Mouse (Mus musculus) embryonic facial prominence, embryonic 11.5 days (tissue): ENCODE results near the gene Fhdc1. TPM values are rescaled to one million over a fixed set of nuclear protein-coding genes. Genes with fewer than 3 reads are reported as not detected.

Source experiments
- ATAC-seq: fragments of 200-750 bp; cut with Nextera tagmentation; replicated peaks from 2 replicates; pipeline ENCODE4 v1.8.0; 2017; ENCODE audit warnings: low read depth; ENCODE audit not compliant: insufficient number of reproducible peaks, low FRiP score, low TSS enrichment
- DNase-seq: peaks from one replicate; pipeline ENCODE4 v3.0.0-alpha.2; 2015; ENCODE audit warnings: low spot score
- H3K27ac ChIP-seq: fragments of 300-500 bp; sonication (generic); replicated peaks from 2 replicates; pipeline ENCODE4 v1.5.1; 2014; ENCODE audit warnings: mild to moderate bottlenecking, low read depth, low read length, control low read depth
- H3K27me3 ChIP-seq: fragments of 300-500 bp; sonication (generic); 2 replicates; pipeline ENCODE4 v1.6.1; 2014; ENCODE audit warnings: mild to moderate bottlenecking, low read length, moderate library complexity, mixed read lengths; ENCODE audit not compliant: control insufficient read depth, insufficient read depth
- H3K36me3 ChIP-seq: fragments of 300-500 bp; sonication (generic); replicated peaks from 2 replicates; pipeline ENCODE4 v1.6.1; 2014; ENCODE audit warnings: low read depth, mild to moderate bottlenecking, low read length, moderate library complexity, mixed read lengths; ENCODE audit not compliant: control insufficient read depth, insufficient read depth
- H3K4me1 ChIP-seq: fragments of 300-500 bp; sonication (generic); 2 replicates; pipeline ENCODE4 v1.6.1; 2014; ENCODE audit warnings: low read length, mixed read lengths; ENCODE audit not compliant: control insufficient read depth, insufficient read depth
- H3K4me2 ChIP-seq: fragments of 300-500 bp; sonication (generic); 2 replicates; pipeline ENCODE4 v1.6.1; 2014; ENCODE audit warnings: low read depth, mild to moderate bottlenecking, control low read depth, low read length, moderate library complexity
- H3K4me3 ChIP-seq: fragments of 300-500 bp; sonication (generic); 2 replicates; pipeline ENCODE4 v1.5.1; 2014; ENCODE audit warnings: low read depth, low read length, control low read depth
- H3K9ac ChIP-seq: fragments of 300-500 bp; sonication (generic); replicated peaks from 2 replicates; pipeline ENCODE4 v1.6.1; 2014; ENCODE audit warnings: mild to moderate bottlenecking, control low read depth, low read length
- H3K9me3 ChIP-seq: fragments of 300-500 bp; sonication (generic); replicated peaks from 2 replicates; pipeline ENCODE4 v1.6.1; 2016; ENCODE audit warnings: mild to moderate bottlenecking, low read length, inconsistent platforms, mixed read lengths; ENCODE audit not compliant: control insufficient read depth
- WGBS: fragments of 180-500 bp; shearing (Covaris S2); extraction: QIAGEN DNeasy Blood & Tissue Kit; methylation state at CpG from one replicate; pipeline ENCODE4 v1.1.7; 2014; 5-methylcytosine and 5-hydroxymethylcytosine counted together
- polyA plus RNA-seq: library from polyadenylated mRNA; unstranded; fragments of >200 nt; fragmentation: Nextera tagmentation; extraction: Ambion mirVana; gene quantifications from 2 replicates; pipeline ENCODE4 v1.2.1, GENCODE M21; 2014

The Fhdc1 gene
- polyA plus RNA-seq, 1 experiment from 2014 or later: 1.8 TPM

GRCm38 (mm10) chr3:84481104-84481503 is 875 bp upstream of the Fhdc1 start:
- no peaks in the 10 kb centered on the region for H3K9me3 ChIP-seq
- H3K27me3 ChIP-seq: peaks cover 26% of the 10 kb centered on the region
- ATAC-seq (no peak), DNase-seq (peak; percentile 63)
- peak overlapping the region; percentile 99 for H3K4me2 ChIP-seq
- H3K36me3 ChIP-seq: no peaks in the 10 kb centered on the region
- H3K4me3 ChIP-seq: peak overlapping the region; percentile 62; the same call in 1 of the 2 replicates
- H3K4me1 ChIP-seq: peaks cover 3% of the 10 kb centered on the region; the same call in 1 of the 2 replicates
- no peak overlapping the region for H3K27ac ChIP-seq
- H3K9ac ChIP-seq: no peak overlapping the region
- WGBS: 3% methylated on average over 11 of the region's 11 CpGs

GRCm38 (mm10) chr3:84479293-84480005 is 780 bp downstream of the Fhdc1 start:
- no peak overlapping the region for H3K27ac ChIP-seq
- peaks cover 3% of the 10 kb centered on the region; the same call in 1 of the 2 replicates for H3K4me1 ChIP-seq
- WGBS: under 1% methylated on average over 61 of the region's 61 CpGs
- H3K4me3 ChIP-seq: peak overlapping the region; percentile 62
- DNase-seq (peak; percentile 60), ATAC-seq (peak; percentile 50)
- peaks cover 26% of the 10 kb centered on the region for H3K27me3 ChIP-seq
- peak overlapping the region; percentile 99 for H3K4me2 ChIP-seq
- no peaks in the 10 kb centered on the region for H3K9me3 ChIP-seq
- no peaks in the 10 kb centered on the region for H3K36me3 ChIP-seq
- H3K9ac ChIP-seq: peak overlapping the region; percentile 58

- Histone ChIP-seq H3K4me1 (peaks cover 3% of the 10 kb centered on the region; the same call in 1 of the 2 replicates), H3K9me3 (no peaks in the 10 kb centered on the region), H3K4me2 (peak overlapping the region; percentile 99), H3K27me3 (peaks cover 26% of the 10 kb centered on the region), H3K36me3 (no peaks in the 10 kb centered on the region), H3K4me3 (peak overlapping the region; percentile 62), H3K27ac (no peak overlapping the region), H3K9ac (peak overlapping the region; percentile 58)
- DNase-seq: no peak
- WGBS: 2% methylated on average over 12 of the region's 12 CpGs
- no peak for ATAC-seq
Observed at GRCm38 (mm10) chr3:84478896-84479292, 1.3 kb downstream of the Fhdc1 start.

- no peaks in the 10 kb centered on the region for H3K9me3 ChIP-seq
- peaks cover 3% of the 10 kb centered on the region; the same call in 1 of the 2 replicates for H3K4me1 ChIP-seq
- ATAC-seq (no peak), DNase-seq (no peak)
- WGBS: 5% methylated on average over 7 of the region's 7 CpGs
- H3K27me3 ChIP-seq: peaks cover 26% of the 10 kb centered on the region
- H3K27ac ChIP-seq: no peak overlapping the region
- H3K36me3 ChIP-seq: no peaks in the 10 kb centered on the region
- no peak overlapping the region for H3K9ac ChIP-seq
- H3K4me3 ChIP-seq: no peak overlapping the region
- H3K4me2 ChIP-seq: no peak overlapping the region
Observed at GRCm38 (mm10) chr3:84478195-84478594, 2.0 kb downstream of the Fhdc1 start.

GRCm38 (mm10) chr3:84477498-84477897 is 2.7 kb downstream of the Fhdc1 start:
- 91% methylated on average over 1 of the region's 1 CpGs for WGBS
- peaks cover 26% of the 10 kb centered on the region for H3K27me3 ChIP-seq
- no peak overlapping the region for H3K9ac ChIP-seq
- DNase-seq (no peak), ATAC-seq (no peak)
- no peaks in the 10 kb centered on the region for H3K9me3 ChIP-seq
- no peaks in the 10 kb centered on the region for H3K36me3 ChIP-seq
- H3K4me2 ChIP-seq: no peak overlapping the region
- no peak overlapping the region for H3K4me3 ChIP-seq
- H3K27ac ChIP-seq: no peak overlapping the region
- peaks cover 3% of the 10 kb centered on the region; the same call in 1 of the 2 replicates for H3K4me1 ChIP-seq

- no peak overlapping the region for H3K27ac ChIP-seq
- DNase-seq: no peak
- H3K4me2 ChIP-seq: no peak overlapping the region
- peaks cover 20% of the 10 kb centered on the region for H3K27me3 ChIP-seq
- H3K4me1 ChIP-seq: peaks cover 3% of the 10 kb centered on the region; the same call in 1 of the 2 replicates
- H3K36me3 ChIP-seq: no peaks in the 10 kb centered on the region
- no peak for ATAC-seq
- WGBS: 82% methylated on average over 12 of the region's 12 CpGs
- no peak overlapping the region for H3K4me3 ChIP-seq
- no peaks in the 10 kb centered on the region for H3K9me3 ChIP-seq
- no peak overlapping the region for H3K9ac ChIP-seq
Observed at GRCm38 (mm10) chr3:84474981-84475775, 5.1 kb downstream of the Fhdc1 start.

GRCm38 (mm10) chr3:84474398-84474797 is 5.8 kb downstream of the Fhdc1 start:
- WGBS: 83% methylated on average over 6 of the region's 6 CpGs
- Histone ChIP-seq H3K4me1 (no peaks in the 10 kb centered on the region; the same call in 1 of the 2 replicates), H3K4me2 (no peak overlapping the region), H3K36me3 (no peaks in the 10 kb centered on the region), H3K27me3 (peaks cover 18% of the 10 kb centered on the region), H3K27ac (no peak overlapping the region), H3K9me3 (no peaks in the 10 kb centered on the region), H3K4me3 (no peak overlapping the region), H3K9ac (no peak overlapping the region)
- no peak for ATAC-seq
- DNase-seq: no peak

GRCm38 (mm10) chr3:84472955-84473354 is 7.3 kb downstream of the Fhdc1 start:
- Histone ChIP-seq H3K27ac (no peak overlapping the region), H3K36me3 (no peaks in the 10 kb centered on the region), H3K9ac (no peak overlapping the region), H3K4me1 (peaks cover under 1% of the 10 kb centered on the region; the same call in 1 of the 2 replicates), H3K4me3 (no peak overlapping the region), H3K4me2 (no peak overlapping the region), H3K27me3 (peaks cover 4% of the 10 kb centered on the region), H3K9me3 (no peaks in the 10 kb centered on the region)
- ATAC-seq (no peak), DNase-seq (no peak)
- 60% methylated on average over 5 of the region's 5 CpGs for WGBS
